Mouse (Mus musculus): ENCODE data around the gene Ankrd26. TPM values are rescaled to one million over a fixed set of nuclear protein-coding genes. Genes with fewer than 3 reads are reported as not detected.

Gene Ankrd26
- polyA plus RNA-seq (2017; shearing (Covaris generic)), result 15.7 TPM

DNA sequence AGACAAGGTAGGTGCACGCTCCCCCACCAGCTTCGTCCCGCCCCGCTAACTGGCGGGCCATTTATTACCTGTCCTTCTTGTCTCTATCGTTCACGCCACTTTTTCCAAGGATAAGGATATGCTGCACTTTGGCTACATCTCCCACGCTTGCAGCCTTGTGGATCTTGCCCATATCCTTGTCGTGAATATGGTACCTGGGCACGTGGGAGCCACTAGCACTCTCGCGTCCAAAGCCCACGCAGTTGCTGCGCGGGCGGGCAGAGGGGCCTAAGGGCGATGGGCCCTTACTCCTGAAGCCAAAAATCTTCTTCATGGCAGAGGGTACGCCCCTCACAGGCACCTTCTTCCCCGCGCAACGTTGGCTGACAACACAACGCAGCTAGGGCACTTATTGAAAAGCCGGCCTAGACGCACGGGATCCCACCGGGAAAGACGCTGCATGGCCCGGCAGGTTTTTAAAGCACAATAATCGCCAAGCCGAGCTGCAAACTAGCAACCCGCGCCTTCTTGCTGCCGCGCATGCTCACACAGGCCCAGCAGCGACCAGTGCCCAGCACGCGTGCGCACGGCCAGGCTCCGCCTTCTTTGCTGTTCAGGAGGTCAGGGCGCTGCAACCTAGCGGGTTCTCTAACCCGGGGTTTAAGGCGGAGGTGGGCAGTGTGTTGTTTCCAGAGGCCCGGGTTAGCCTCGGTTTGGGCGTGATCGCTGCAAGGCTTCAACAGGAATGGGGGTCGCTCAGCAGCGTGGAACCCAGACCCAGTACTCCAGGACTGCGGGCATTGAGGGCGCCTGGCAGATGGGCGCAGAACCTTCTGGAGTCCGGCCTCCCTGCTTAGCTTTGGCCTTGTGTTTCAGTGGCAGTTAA, at the start of gene Ankrd26:
Gene Ankrd26 (minus strand): TSS at position 482 of the 865 bp plus-strand sequence.

DNA sequence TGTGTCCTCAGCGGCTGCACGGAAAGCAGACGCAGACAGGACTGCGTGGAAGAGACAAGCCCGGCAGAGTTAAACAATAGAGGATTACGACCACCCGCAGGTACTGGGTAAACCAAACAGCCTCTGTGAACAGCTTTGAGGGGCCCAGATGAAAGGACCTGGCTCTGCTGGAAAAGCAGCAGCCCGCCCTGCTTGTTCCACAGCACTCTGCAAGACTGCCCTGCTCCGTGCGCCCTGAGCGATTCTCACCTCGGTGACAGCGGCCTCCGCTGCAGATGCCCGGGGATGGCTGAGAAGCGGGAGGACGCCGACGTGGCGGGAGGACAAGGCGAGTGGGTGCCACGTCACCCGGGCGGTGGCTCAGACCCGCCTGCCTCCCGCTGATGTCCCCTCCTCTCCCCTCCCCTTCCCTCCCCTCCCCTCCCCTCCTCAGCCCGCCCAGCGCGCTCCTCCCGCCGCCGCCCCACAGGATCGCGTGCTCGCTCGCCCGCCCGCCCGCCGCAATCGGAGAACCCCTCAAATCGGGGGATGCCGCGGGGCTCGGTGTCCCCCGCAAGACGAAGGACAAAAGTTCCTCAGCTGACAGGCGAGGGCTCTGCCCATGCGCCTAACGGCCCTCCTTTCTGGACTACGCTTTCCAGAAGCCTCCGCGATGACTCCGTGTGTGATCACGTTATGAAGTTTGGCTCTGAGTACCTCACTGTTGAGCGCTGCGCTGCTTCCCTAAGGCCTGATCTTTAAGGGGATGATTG, 82.9 kb downstream of the Ankrd26 start, which contains the start of gene Zfp9:
Gene Zfp9 (minus strand): TSS at position 364 of the 752 bp plus-strand sequence.

DNA sequence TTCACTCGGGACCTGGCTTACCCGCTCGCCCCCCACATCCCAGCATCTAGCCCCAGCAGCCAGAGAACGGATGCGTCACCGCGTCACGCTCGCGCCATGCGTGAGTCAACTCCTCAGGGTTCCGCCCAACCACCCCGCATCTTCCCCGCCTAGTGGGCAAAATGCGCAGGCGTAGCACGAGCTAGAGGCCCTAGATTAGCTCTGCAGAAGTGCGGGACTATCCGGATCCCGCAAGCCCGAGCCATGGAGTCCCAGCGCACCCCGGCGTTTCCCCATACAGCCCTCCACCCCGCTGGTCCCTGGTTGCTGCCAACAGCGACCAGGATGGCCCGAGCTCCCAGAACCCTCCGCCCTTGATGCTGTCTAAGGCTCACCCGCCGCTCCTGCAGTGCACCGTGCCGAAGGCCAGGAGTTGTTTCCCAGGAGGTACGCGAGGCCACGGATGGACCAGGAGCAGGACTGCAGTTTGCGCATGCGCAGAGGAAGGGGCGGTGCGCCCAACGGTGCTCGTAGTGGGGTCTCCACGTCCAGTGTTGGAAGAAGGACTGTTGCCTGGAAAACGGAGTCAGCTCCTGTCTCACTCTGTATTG, 106.9 kb downstream of the Ankrd26 start, which contains the start of gene Zfp248:
Gene Zfp248 (minus strand): TSS at position 487 of the 590 bp plus-strand sequence.

Other genes with a start within 250 kb of the Ankrd26 start
- gene Bms1, start 142.8 kb downstream of the Ankrd26 start, polyA plus RNA-seq (2017; shearing (Covaris generic)), result 74.2 TPM
- gene Zfp248, start 106.7 kb downstream of the Ankrd26 start, polyA plus RNA-seq (2017; shearing (Covaris generic)), result 7.5 TPM
- gene Zfp9, start 82.9 kb downstream of the Ankrd26 start, polyA plus RNA-seq (2017; shearing (Covaris generic)), result not detected

Data from inflammation-experienced regulatory T-cells, adult 16 weeks (primary cell).